22 mouse cellular contexts compared by ENCODE assay signal in genomic region chr11:9025211-9025610, GRCm38 (mm10). TPM values are rescaled to one million over a fixed set of nuclear protein-coding genes. Genes with fewer than 3 reads are reported as not detected.
DNase-seq lines count a peak whose midpoint lies in the region; ATAC-seq and TF ChIP-seq lines count a peak whose summit lies in the region.
"Had no signal": no experiment of that assay in that cellular context is flagged by ENCODE, and none has a peak within 500 bp of the region (broad histone marks: within the 10 kb centered on the region; RNA-seq: fewer than 3 reads in every experiment).

No protein-coding gene starts in this region.

- no peak overlapping the region for H3K9ac ChIP-seq in heart, adult 2 months (ENCODE audit: low read depth, low read length)
- H3K9ac ChIP-seq in heart, embryonic 13.5 days: no peak overlapping the region
- no peak overlapping the region for H3K9ac ChIP-seq in heart, postnatal 0 days (replicated peaks; ENCODE audit: low read depth, low read length)
- H3K9ac ChIP-seq in forebrain, embryonic 14.5 days (ENCODE audit: low read length): no peak overlapping the region
- H3K9ac ChIP-seq: embryonic facial prominence, embryonic 12.5 days; hindbrain, embryonic 13.5 days had no signal

- peak overlapping the region; percentile 47 for H3K27ac ChIP-seq in heart, adult 2 months
- no peak overlapping the region for H3K27ac ChIP-seq in heart, embryonic 10.5 days
- peak overlapping the region; percentile 28; the same call in 1 of the 2 replicates for H3K27ac ChIP-seq in heart, embryonic 13.5 days (replicated peaks)
- peak overlapping the region; percentile 73 for H3K27ac ChIP-seq in heart, postnatal 0 days (ENCODE audit: low read depth)
- no peak overlapping the region for H3K27ac ChIP-seq in forebrain, embryonic 14.5 days (ENCODE audit: low read depth, low read length)
- H3K27ac ChIP-seq: embryonic facial prominence, embryonic 12.5 days; hindbrain, embryonic 13.5 days; hindbrain, postnatal 0 days had no signal

- no peak overlapping the region for H3K4me3 ChIP-seq in heart, adult 2 months
- no peak overlapping the region for H3K4me3 ChIP-seq in heart, embryonic 10.5 days
- no peak overlapping the region for H3K4me3 ChIP-seq in heart, embryonic 13.5 days
- H3K4me3 ChIP-seq in heart, postnatal 0 days (ENCODE audit: low read depth, low read length): no peak overlapping the region
- no peak overlapping the region for H3K4me3 ChIP-seq in forebrain, embryonic 14.5 days (ENCODE audit: low read depth, low read length)
- H3K4me3 ChIP-seq: embryonic facial prominence, embryonic 12.5 days; hindbrain, embryonic 13.5 days had no signal

- TF ChIP-seq EP300 in heart, adult 2 months (IDR thresholded peaks at IDR 0.05; ENCODE audit: insufficient read depth, low read depth, low read length): no peak
- TF ChIP-seq EP300 in heart, postnatal 0 days (IDR thresholded peaks at IDR 0.05; ENCODE audit: low read depth): no peak

- peak in 1 of 2 experiments; percentile 54 for DNase-seq in heart, adult 2 months
- no peak for DNase-seq in heart, embryonic 10.5 days (ENCODE audit: low spot score)
- peak; percentile 52 for DNase-seq in heart, postnatal 0 days (ENCODE audit: low spot score)
- DNase-seq in spleen, adult 18-20 months: no peak
- DNase-seq in forebrain, embryonic 14.5 days (ENCODE audit: low spot score): no peak
- DNase-seq in right cerebral cortex, postnatal 36 days (ENCODE audit: low spot score in 2 of 2): no peak
- DNase-seq: adrenal gland, adult 8-10 months; adrenal gland, postnatal 36 days; cerebellum, adult 8-10 months; cerebellum, postnatal 25 days; gastrocnemius, postnatal 10 days; kidney, adult 11 months; kidney, adult 9 months had no signal

- H3K4me2 ChIP-seq in heart, embryonic 13.5 days: no peak overlapping the region
- H3K4me2 ChIP-seq in heart, postnatal 0 days (ENCODE audit: low read depth, low read length): no peak overlapping the region
- H3K4me2 ChIP-seq in forebrain, embryonic 14.5 days (ENCODE audit: low read length): no peak overlapping the region
- H3K4me2 ChIP-seq: embryonic facial prominence, embryonic 12.5 days; hindbrain, embryonic 13.5 days had no signal

- intact Hi-C loops in heart, adult 2 months (cut with DNase I): no loop called here

- no peaks in the 10 kb centered on the region for H3K9me3 ChIP-seq in heart, embryonic 10.5 days
- H3K9me3 ChIP-seq in heart, embryonic 13.5 days: no peaks in the 10 kb centered on the region
- H3K9me3 ChIP-seq in heart, postnatal 0 days (replicated peaks; ENCODE audit: control insufficient read depth, low read length): no peaks in the 10 kb centered on the region
- H3K9me3 ChIP-seq in forebrain, embryonic 14.5 days (replicated peaks; ENCODE audit: control insufficient read depth, low read length): no peaks in the 10 kb centered on the region
- H3K9me3 ChIP-seq: embryonic facial prominence, embryonic 12.5 days; hindbrain, embryonic 13.5 days had no signal

- 46% methylated on average over 3 of the region's 3 CpGs for WGBS in heart, adult 2 months
- WGBS in heart, embryonic 10.5 days: 67% methylated on average over 3 of the region's 3 CpGs
- 46% methylated on average over 3 of the region's 3 CpGs for WGBS in heart, embryonic 13.5 days
- 33% methylated on average over 3 of the region's 3 CpGs for WGBS in heart, postnatal 0 days
- 71% methylated on average over 3 of the region's 3 CpGs for WGBS in forebrain, embryonic 14.5 days

- no peaks in the 10 kb centered on the region for H3K27me3 ChIP-seq in heart, adult 2 months (ENCODE audit: control insufficient read depth, insufficient read depth, low read length)
- no peaks in the 10 kb centered on the region for H3K27me3 ChIP-seq in heart, embryonic 10.5 days (ENCODE audit: insufficient read depth, poor library complexity, severe bottlenecking)
- H3K27me3 ChIP-seq in heart, embryonic 13.5 days (replicated peaks): no peaks in the 10 kb centered on the region
- H3K27me3 ChIP-seq in heart, postnatal 0 days (ENCODE audit: control insufficient read depth, insufficient read depth, low read length): no peaks in the 10 kb centered on the region
- no peaks in the 10 kb centered on the region for H3K27me3 ChIP-seq in forebrain, embryonic 14.5 days (replicated peaks; ENCODE audit: control insufficient read depth, insufficient read depth, low read length)
- H3K27me3 ChIP-seq: embryonic facial prominence, embryonic 12.5 days; hindbrain, embryonic 13.5 days had no signal

- peak; percentile 37; the same call in 1 of the 2 replicates for ATAC-seq in heart, embryonic 13.5 days (ENCODE audit: extremely low read depth, insufficient number of reproducible peaks, low FRiP score, low TSS enrichment)
- peak; percentile 86 for ATAC-seq in heart, postnatal 0 days (ENCODE audit: insufficient read depth, low read depth)
- no peak for ATAC-seq in forebrain, embryonic 14.5 days
- ATAC-seq: forebrain, embryonic 16.5 days; hindbrain, postnatal 0 days had no signal

- TF ChIP-seq POLR2A in heart, adult 2 months (IDR thresholded peaks at IDR 0.05; ENCODE audit: insufficient read depth, low read depth, low read length): no peak

- no peaks in the 10 kb centered on the region; the same call in 1 of the 2 replicates for H3K4me1 ChIP-seq in heart, adult 2 months (ENCODE audit: control insufficient read depth, insufficient read depth, low read length)
- H3K4me1 ChIP-seq in heart, embryonic 10.5 days: no peaks in the 10 kb centered on the region
- H3K4me1 ChIP-seq in heart, embryonic 13.5 days: peaks cover 7% of the 10 kb centered on the region; the same call in 1 of the 2 replicates
- H3K4me1 ChIP-seq in heart, postnatal 0 days (ENCODE audit: control insufficient read depth, insufficient read depth): 0 out of 2 replicates have a peak, but pooled peaks cover 8% of the 10 kb centered on the region
- H3K4me1 ChIP-seq in forebrain, embryonic 14.5 days (ENCODE audit: control insufficient read depth, insufficient read depth, low read length): no peaks in the 10 kb centered on the region
- H3K4me1 ChIP-seq: embryonic facial prominence, embryonic 12.5 days; hindbrain, embryonic 13.5 days had no signal

- H3K79me2 ChIP-seq in heart, adult 2 months (replicated peaks; ENCODE audit: control insufficient read depth, insufficient read depth, low read length): no peaks in the 10 kb centered on the region

- TF ChIP-seq CTCF in heart, adult 2 months (IDR thresholded peaks at IDR 0.05): no peak
- no peak for TF ChIP-seq CTCF in heart, postnatal 0 days (IDR thresholded peaks at IDR 0.05; ENCODE audit: low read depth)

- H3K36me3 ChIP-seq in heart, adult 2 months (ENCODE audit: control insufficient read depth, insufficient read depth, low read length): no peaks in the 10 kb centered on the region
- no peaks in the 10 kb centered on the region for H3K36me3 ChIP-seq in heart, embryonic 10.5 days
- no peaks in the 10 kb centered on the region for H3K36me3 ChIP-seq in heart, embryonic 13.5 days
- no peaks in the 10 kb centered on the region for H3K36me3 ChIP-seq in heart, postnatal 0 days (replicated peaks; ENCODE audit: control insufficient read depth, insufficient read depth, low read length)
- no peaks in the 10 kb centered on the region for H3K36me3 ChIP-seq in forebrain, embryonic 14.5 days (ENCODE audit: control insufficient read depth, insufficient read depth, low read length)
- H3K36me3 ChIP-seq: embryonic facial prominence, embryonic 12.5 days; hindbrain, embryonic 13.5 days had no signal

RNA-seq across cellular contexts. Expression of gene Hus1, which starts 14.2 kb away (rescaled TPM):
- total RNA-seq in heart, adult 2 months (2021): 10 to 100 TPM in 1 of 2 experiments, 1 to 10 TPM in 1; 9.6 to 11.1 TPM
- 7.5 and 12.4 TPM in 2 replicates for polyA plus RNA-seq in heart, adult 2 months (2012; rRNA removed)
- polyA plus RNA-seq in heart, embryonic 10.5 days (2016; fragmentation: Nextera tagmentation; extraction: Ambion mirVana): 15.9 and 20.2 TPM in 2 replicates
- 12.1 and 13.0 TPM in 2 replicates for polyA plus RNA-seq in heart, embryonic 13.5 days (2015; fragmentation: Nextera tagmentation; extraction: Ambion mirVana)
- total RNA-seq in heart, postnatal 0 days (2014; rRNA removed; ENCODE audit: low replicate concordance): 13.7 and 14.4 TPM in 2 replicates
- 8.1 and 8.4 TPM in 2 replicates for polyA plus RNA-seq in heart, postnatal 0 days (2015; fragmentation: Nextera tagmentation; extraction: Ambion mirVana)
- polyA plus RNA-seq in forebrain, embryonic 14.5 days (2014; fragmentation: Nextera tagmentation; extraction: Ambion mirVana): 9.8 and 11.6 TPM in 2 replicates

RNA-seq across cellular contexts. Expression of gene Gm11992, which starts 23.2 kb away (rescaled TPM):
- under 1 TPM; 0.55 to 0.57 TPM for total RNA-seq in heart, adult 2 months (2021)
- polyA plus RNA-seq in heart, adult 2 months (2012; rRNA removed): 0.61 and 1.1 TPM in 2 replicates
- 0.88 and 2.6 TPM in 2 replicates for polyA plus RNA-seq in heart, embryonic 10.5 days (2016; fragmentation: Nextera tagmentation; extraction: Ambion mirVana)
- polyA plus RNA-seq in heart, embryonic 13.5 days (2015; fragmentation: Nextera tagmentation; extraction: Ambion mirVana): 2.3 and 3.7 TPM in 2 replicates
- 11.3 and 12.3 TPM in 2 replicates for total RNA-seq in heart, postnatal 0 days (2014; rRNA removed; ENCODE audit: low replicate concordance)
- polyA plus RNA-seq in heart, postnatal 0 days (2015; fragmentation: Nextera tagmentation; extraction: Ambion mirVana): 6.5 and 7.7 TPM in 2 replicates
- polyA plus RNA-seq in forebrain, embryonic 14.5 days (2014; fragmentation: Nextera tagmentation; extraction: Ambion mirVana): 1.0 and 1.2 TPM in 2 replicates
- total RNA-seq: CH12.LX; gastrocnemius, postnatal 10 days; gastrocnemius, postnatal 4 days had no signal

RNA-seq across cellular contexts. Expression of gene Sun3, which starts 23.6 kb away (rescaled TPM):
- total RNA-seq in heart, adult 2 months (2021): 1 to 10 TPM; 2.1 to 2.6 TPM
- polyA plus RNA-seq in heart, adult 2 months (2012; rRNA removed): 0.23 TPM in 2 replicates
- polyA plus RNA-seq in heart, embryonic 10.5 days (2016; fragmentation: Nextera tagmentation; extraction: Ambion mirVana): 0.20 and 0.35 TPM in 2 replicates
- polyA plus RNA-seq in heart, embryonic 13.5 days (2015; fragmentation: Nextera tagmentation; extraction: Ambion mirVana): 0.36 and 0.87 TPM in 2 replicates
- total RNA-seq in heart, postnatal 0 days (2014; rRNA removed; ENCODE audit: low replicate concordance): 1.9 TPM in 1 of 2 replicates, not detected in the other
- 2.3 and 3.0 TPM in 2 replicates for polyA plus RNA-seq in heart, postnatal 0 days (2015; fragmentation: Nextera tagmentation; extraction: Ambion mirVana)
- 0.19 TPM in 2 replicates for polyA plus RNA-seq in forebrain, embryonic 14.5 days (2014; fragmentation: Nextera tagmentation; extraction: Ambion mirVana)
- total RNA-seq: adrenal gland, adult 8-10 months; adrenal gland, postnatal 36 days; CH12.LX; gastrocnemius, postnatal 10 days; gastrocnemius, postnatal 4 days; hematopoietic stem cell, adult 5-6 weeks; hindbrain, postnatal 0 days had no signal
- polyA plus RNA-seq: forebrain, embryonic 11.5 days had no signal

RNA-seq across cellular contexts. Expression of gene Pkd1l1, which starts 52.1 kb away (rescaled TPM):
- total RNA-seq in heart, adult 2 months (2021): under 1 TPM in 1 of 2 experiments, not detected in 1; 0.25 TPM
- polyA plus RNA-seq in heart, adult 2 months (2012; rRNA removed): 0.03 and 0.27 TPM in 2 replicates
- polyA plus RNA-seq in heart, embryonic 10.5 days (2016; fragmentation: Nextera tagmentation; extraction: Ambion mirVana): 0.04 TPM in 2 replicates
- polyA plus RNA-seq in heart, embryonic 13.5 days (2015; fragmentation: Nextera tagmentation; extraction: Ambion mirVana): 0.03 and 0.04 TPM in 2 replicates
- not detected in 2 replicates for total RNA-seq in heart, postnatal 0 days (2014; rRNA removed; ENCODE audit: low replicate concordance)
- polyA plus RNA-seq in heart, postnatal 0 days (2015; fragmentation: Nextera tagmentation; extraction: Ambion mirVana): 0.01 TPM in 1 of 2 replicates, not detected in the other
- polyA plus RNA-seq in forebrain, embryonic 14.5 days (2014; fragmentation: Nextera tagmentation; extraction: Ambion mirVana): 0.08 and 0.14 TPM in 2 replicates
- total RNA-seq: adrenal gland, postnatal 36 days; CH12.LX; gastrocnemius, postnatal 4 days; hematopoietic stem cell, adult 5-6 weeks had no signal
- polyA plus RNA-seq: forebrain, embryonic 11.5 days had no signal

Comparison
In these comparisons a context has a peak if more than half of its experiments do, and no peak if none do; other contexts are left out.
1. H3K27ac ChIP-seq: peak in heart, adult 2 months (single experiment), heart, embryonic 13.5 days (single experiment) and heart, postnatal 0 days (single experiment); none in heart, embryonic 10.5 days (single experiment) and forebrain, embryonic 14.5 days (single experiment).